Mouse (Mus musculus) kidney, adult 2 months (tissue): ENCODE data around the gene Matn1.
A peak's percentile ranks its signal among the peaks of the same experiment; 100 is the strongest.

ENCODE experiments used
- CTCF ChIP-seq: fragments of 200-500 bp; conservative IDR thresholded peaks from 2 replicates; pipeline ENCODE4 v1.5.1; 2011; ENCODE audit warnings: low read depth, mild to moderate bottlenecking, control low read depth, low read length, moderate library complexity, mixed read lengths; ENCODE audit not compliant: insufficient read depth, insufficient read length
- POLR2A ChIP-seq: fragments of 200-500 bp; IDR thresholded peaks from one replicate; pipeline ENCODE4 v1.6.1; 2011; ENCODE audit warnings: low read depth, low read length, control low read depth

- no peak for TF ChIP-seq POLR2A
- peak; percentile 30; the same call in 1 of the 2 replicates for TF ChIP-seq CTCF
Observed at GRCm38 (mm10) chr4:130896372-130896771, 47.8 kb upstream of the Matn1 start.
